Mouse (Mus musculus) thymus, adult 2 months (tissue): ENCODE results near the gene Pigx.

Experiments
- CTCF ChIP-seq: fragments of 200-500 bp; IDR thresholded peaks from 2 replicates; pipeline ENCODE4 v1.5.1; 2012; ENCODE audit warnings: mild to moderate bottlenecking, control low read depth, low read length, moderate library complexity, borderline replicate concordance; ENCODE audit not compliant: control insufficient read depth, poor library complexity, insufficient read depth; ENCODE audit errors: extremely low read depth
- POLR2A ChIP-seq: fragments of 200-500 bp; IDR thresholded peaks from 2 replicates; pipeline ENCODE4 v1.6.1; 2012; ENCODE audit warnings: mild to moderate bottlenecking, low read length, control low read depth, moderate library complexity; ENCODE audit not compliant: control insufficient read depth, poor library complexity, insufficient read depth; ENCODE audit errors: extremely low read depth

DNA sequence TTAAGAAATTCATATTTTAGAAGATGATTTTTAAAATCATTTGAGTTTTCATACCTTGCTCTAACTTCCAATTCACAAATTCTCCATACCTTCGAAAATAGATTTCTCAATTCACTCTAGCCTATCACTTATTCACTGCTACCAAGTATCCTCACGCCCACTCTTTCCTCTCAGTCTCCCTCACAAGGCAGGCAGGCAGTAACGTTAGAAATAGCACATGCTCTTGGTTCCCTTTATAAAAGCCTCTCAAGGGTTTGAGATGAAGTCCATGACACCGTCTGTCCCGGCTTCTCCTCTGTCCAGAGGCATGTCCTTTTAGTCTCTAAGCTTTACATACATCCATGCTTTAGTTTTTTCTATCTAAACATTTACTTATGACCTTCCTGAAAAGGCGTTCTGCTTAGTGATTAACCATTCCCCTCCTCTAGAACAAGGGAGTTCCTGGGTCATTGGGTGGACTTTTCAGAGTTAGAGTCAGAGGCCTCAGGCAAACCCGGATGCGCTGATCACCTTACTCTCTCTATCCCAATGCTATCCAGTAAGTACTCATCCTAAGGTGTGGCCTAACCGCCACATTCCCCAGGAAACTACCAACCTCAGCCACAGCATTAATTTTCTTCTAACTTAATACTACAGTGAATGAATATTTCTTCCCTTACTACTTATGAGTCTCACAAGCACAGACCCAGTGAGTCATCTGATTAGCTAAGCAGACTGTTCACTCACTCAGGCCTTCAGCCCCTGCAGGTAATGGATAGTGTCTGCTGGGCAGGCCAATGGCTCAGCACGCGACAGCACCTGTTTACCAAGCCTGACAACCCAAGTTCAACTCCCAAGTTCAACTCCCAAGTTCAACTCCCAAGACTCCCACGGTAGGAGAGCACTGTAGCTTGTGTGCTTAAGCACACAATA lies 30.9 kb downstream of the Pigx start:
- TF ChIP-seq POLR2A (no peak), CTCF (no peak)
